Mouse (Mus musculus) c-Kit-negative CD71-positive TER-119-positive erythroid progenitor cells, embryonic 14.5 days (primary cell): Measurements from ENCODE around the gene Cbl.

Source experiments
- DNase-seq: peaks from one replicate; pipeline ENCODE4 v3.0.0-alpha.2; 2013; ENCODE audit warnings: low read depth, low spot score

The Cbl gene

DNA sequence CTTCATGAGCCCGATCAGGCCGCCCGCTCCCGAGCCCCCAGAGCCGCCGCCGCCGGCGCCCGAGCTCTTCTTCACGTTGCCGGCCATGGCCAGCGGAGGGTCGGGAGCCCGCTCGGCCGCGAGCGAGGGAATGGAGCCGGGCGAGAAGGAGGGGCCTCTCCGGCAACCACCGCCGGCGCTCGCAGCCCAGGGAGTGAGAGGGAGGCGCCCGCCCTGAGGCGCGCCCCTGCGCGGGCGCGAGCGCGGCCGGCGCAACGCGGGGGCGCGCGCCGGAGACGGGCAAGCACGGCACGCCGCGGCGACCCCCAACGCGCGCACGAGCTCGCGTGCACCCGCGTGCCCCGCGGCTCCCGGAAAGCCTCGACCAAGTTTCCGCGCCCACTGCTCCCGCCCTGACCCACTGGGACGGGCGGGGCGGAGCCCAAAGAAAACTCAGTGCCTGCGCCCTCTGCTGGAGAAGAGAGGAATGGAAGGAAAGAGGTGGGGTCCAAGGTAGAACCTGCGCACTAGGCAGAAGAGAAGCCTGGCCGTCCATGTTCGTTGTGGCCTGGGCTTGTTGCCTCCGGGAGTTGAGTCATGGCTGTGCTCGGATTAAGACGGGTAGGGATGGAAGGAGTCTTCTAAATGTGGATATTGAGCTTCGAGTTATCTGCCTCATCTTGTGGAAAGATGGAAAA is at the start of gene Cbl:
Gene Cbl, minus strand, starts transcription at position 248 of the 677 bp plus-strand sequence.
- peak; percentile 96 for DNase-seq

DNA sequence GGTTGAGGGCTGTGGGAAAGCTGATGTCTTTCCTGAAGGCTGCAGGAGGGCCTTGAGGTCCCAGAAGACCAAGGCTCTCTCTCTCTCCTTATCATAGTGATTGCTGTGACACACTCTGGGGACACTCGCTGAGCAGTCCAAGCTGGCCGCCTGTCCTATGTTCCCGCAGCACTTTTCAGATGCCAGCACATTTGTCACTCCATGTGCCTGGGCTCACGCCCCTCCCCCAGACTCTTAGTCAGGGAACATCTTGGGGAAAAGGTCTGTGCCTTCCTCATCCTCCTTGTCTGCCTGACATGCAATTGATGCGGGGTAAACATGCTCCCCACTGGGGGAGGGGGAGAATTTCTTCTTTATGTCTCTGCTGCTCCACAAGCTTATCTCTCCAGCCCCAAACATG is 49.3 kb upstream of the Cbl start:
- no peak for DNase-seq

DNA sequence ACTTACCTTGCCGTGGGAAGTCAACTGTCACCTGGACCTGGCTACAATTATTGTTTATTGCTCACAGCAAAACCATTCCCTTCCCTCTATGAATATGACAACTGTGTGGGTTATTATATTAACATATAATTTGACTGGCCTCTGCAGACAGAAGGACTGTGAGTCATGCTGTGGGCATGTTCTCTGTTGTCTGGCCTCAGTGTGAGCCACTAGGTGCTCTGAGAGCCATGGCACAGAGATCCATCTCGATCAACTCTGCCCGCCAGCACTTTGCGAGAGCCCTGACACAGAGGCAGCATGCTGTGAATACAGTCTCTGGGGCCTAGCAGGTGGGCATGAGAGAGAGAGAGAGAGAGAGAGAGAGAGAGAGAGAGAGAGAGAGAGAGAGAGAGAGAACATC is 36.1 kb upstream of the Cbl start:
- DNase-seq = no peak

DNA sequence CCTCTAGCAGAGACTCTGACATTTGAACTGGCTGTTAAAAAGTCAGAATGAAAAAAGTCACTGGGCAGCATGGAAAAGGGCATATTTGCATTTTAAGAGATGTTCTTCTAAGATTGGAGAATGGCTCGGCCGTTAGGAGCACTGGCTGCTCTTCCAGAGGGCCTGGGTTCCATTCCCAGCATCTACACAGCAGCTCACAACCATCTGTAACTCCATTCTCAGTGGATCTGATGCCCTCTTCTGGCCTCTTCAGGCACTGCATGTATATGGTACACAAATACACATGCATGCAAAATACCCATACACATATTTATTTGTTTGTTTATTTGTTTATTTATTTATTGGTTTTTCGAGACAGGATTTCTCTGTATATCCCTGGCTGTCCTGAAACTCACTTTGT is 35.2 kb upstream of the Cbl start:
- peak; percentile 54 for DNase-seq

DNA sequence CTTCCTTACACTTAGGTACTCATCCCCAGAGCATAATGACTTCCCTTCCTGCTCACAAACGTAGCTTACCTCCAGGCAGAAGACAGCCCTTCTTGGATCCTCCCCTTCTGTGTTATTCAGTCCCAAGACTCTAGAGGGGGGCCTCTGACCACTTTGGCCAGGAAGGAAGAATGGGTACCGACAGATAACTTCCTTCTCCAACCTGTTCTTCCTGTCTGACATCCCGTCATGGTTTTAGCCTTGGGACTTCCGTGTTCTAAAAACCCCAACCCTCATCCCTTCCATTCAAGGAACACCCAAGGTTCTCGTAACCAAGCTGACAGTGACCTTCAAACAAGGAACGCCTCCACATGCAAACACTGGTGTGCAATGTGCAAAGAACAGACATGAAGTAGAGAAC is 34.6 kb upstream of the Cbl start, which contains the start of gene Nlrx1:
Gene Nlrx1, minus strand, starts transcription at position 168 of the 400 bp plus-strand sequence.
- peak; percentile 36 for DNase-seq

DNA sequence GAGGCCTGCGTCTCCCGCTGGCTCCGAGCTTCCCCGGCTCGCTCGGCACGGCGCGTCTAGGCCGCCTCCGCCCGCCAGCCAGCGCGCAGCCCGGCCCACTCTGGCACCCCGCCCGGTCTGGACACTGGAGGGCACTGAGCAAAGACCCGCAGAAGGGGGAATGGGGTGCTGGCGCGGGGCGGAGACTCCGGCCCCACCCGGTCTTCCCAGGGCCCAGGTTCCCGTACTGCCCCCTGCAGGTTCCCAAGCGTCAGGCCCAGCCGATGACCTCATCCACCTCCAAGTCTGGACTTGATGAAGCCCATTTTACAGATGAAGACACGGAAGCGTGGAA is 34.1 kb upstream of the Cbl start:
- peak; percentile 61 for DNase-seq

DNA sequence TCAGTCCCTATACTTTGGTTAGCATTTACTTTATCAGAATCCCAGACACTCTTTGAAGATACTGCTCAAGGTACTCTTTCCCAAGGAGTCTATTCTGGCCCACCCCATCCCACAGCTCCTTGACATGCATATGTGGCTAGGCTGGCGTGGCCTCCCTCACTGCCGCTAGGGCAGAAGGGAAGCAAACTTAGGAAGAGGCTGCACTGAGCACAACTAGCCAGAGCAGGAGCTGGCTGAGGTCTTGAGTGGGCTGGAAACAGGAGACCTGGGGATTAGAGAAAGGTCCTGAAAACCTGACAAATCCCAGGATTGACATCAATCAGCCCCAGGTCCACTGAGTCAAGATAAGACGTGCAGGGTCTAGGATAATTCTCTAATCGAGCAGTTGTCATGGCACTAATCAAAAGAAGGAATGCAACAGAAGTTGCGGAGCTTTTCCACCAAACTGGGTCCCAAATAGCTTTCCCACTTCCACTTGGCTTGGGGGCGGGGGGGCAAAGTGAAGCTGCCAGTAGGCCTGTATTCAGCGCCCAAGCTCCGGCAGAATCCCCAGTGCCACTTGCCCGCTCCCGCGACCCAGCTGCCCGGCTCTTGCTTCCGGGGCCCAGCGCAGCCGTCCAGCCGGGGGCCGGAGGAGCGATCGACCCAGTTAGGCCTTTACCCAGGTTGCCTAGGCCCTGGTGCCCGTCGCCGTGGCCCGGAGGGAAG is 33.6 kb upstream of the Cbl start:
- DNase-seq = no peak

DNA sequence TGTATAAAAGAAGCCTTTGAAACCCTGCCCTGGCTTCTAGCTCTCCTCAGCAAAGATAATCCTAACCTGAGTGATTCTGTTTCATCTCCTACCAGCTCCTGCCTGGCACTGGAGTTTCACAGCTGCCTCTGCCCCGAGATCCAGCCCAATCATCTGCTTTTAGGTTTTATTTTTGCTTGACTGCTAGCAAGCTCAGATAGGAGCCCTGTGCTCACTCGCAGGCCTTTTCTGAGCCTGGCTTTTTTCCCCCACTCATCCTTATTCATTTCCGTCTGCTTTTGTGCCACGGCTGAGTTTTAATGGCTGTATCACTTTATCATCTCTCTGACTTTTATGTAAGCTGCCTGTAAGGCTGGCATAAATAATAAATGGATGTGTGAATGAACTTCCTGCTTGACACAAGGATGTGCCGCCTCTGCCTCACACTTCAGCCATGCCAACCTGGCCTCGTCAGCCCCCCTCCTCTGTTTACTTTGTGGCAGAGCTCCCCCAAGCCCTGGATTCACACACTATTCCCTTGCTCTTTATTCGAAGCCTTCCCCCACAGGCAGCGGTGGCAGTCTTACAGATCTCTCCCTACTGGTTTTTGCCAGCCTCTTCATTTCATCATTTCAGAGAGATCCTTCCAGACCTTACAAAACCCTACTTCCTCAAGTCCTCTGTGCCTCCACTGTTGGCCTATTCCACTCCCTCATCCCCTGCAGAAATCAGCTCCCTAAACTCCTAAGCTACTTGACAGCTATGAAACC is 32.8 kb upstream of the Cbl start:
- DNase-seq = no peak

DNA sequence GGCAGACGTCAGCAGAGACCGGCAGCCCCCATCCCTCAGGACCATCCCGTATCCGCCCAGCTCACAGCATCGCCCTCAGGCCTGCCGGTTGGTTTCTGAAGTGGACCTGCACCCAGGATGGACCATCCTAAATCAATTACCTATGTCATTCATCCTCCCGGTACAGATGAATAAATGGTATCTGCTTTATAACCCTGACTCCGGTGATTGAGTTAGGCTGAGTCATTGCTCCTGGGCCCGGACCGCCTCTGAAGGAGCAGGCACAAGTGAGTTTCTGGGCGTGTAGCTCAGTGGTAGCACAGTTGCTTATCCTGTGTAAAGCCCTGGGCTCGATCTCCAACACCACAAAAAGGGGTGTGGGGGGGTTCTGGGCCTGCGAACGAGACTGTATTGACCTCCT is 27.5 kb upstream of the Cbl start:
- no peak for DNase-seq

DNA sequence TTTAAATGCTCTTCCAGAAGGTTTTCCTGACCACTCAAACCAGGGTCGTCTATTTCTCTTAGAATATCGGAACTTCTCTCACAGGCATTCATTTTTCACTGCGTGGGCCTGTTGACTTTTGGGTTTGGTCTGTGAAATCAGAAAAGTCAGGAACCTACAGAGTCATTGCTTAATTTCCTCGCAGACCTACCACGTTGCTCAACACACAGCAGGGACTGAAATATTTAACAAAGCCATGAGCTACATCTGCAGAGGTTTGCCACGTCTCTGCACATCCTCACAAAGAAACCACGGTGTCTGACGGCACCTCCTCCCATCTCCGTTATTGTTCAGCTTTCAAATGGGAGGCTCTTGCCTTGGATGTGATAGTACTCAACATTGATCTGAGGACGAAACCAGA is 25.2 kb upstream of the Cbl start:
- no peak for DNase-seq

DNA sequence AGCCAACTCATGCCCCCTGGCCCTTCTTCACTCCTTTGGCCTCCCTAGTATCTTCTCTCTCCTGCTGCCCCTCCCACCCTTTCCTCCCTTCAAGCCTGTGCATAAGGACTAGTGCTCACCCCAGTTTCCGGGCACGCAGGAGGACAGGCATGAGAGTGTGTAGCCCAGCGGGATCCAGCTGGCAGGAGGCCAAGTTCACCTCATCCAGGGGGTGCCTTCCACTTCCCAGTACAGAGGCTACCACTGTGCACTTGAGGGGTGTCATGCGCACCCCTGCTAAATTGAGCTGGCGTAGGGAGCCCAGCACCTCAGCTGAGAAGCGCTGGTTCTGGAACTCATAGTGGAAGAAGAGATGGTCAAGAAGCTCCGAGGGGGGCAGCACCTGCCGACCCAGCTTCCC is 22.4 kb upstream of the Cbl start:
- DNase-seq = no peak

DNA sequence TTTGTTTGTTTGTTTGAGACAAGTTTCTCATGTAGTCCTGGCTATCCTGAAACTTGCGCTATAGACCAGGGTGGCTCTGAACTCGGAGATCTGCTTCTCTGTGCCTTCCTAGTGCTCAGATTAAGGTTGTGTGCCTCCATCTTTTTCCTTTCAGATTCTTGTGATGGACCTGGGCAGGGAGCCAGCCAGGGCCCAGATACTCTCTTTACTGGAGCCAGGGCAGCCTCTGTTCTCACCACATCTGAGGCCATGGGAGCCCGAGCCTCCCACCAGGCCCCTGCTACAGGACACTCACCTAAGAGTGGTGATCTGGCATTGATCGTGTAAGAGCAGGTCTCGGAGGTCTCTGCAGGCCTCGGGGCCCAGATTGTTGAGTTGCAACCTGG is 21.3 kb upstream of the Cbl start:
- no peak for DNase-seq

DNA sequence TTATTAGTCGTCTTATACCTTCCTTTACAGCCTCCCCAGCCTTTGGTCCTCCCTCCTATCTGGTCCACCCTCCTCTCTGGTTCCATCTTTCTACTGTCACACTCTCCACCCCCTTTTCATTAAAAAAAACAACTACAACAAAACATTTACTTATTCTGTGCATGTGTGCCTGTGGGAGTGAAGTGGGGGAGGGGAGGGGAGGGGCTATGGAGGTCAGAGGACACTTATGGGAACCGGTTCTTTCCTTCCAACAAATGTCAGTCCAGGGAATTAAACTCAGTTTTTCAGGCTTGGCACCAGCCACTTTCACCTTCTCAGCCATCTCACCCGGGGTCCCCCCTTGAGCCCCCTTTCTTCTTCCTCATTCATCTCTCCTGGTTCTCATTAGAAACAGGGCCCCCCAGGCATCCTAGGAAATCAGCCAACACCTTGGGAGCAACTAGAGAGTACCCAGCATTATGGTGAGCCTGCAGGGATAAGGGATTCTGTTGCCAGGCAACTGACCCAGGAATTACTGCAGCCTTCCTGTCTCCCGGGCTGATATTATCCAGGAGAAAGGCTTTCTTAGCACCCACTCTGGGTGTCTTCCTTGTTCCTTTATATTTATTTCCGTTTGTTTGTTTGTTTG is 20.8 kb upstream of the Cbl start:
- DNase-seq = no peak

DNA sequence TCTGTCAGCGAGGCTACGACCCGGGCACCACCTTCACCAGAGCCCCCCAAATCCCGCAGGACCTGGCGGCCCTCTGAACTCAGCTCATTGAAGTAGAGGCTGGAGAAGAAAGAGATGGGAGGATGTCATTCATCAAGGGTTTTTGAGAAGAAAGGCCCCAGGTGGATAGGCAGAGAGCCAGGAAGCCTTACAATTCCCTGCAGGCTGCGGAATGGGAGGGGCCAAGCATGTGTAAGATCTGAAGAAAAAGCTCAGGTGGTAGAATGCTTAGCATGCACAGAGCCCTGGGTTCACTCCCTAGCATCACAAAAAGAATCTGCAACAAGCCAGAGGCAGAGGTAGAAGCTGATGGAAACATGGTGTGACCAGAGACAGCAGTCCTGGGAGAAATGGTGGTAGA is 19.6 kb upstream of the Cbl start:
- DNase-seq = no peak

DNA sequence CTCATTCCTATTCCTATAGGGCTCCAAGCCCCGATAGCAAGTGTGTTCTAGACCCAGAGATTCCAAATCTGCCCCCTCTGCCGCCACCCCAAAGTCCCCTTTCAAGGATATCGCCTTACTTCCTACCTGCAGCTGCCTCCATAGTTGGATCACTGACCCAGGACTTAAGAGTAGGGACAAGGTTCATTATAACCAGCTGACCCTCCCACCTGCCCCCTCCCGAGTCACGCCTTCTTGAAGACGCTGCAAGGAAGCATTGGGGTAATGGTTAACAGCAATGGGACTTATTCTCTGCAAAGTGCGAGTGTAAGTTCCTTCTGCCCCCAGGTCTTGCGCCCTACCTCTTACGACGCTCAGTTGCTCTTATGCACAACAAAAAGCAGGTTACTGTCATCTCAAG is 17.5 kb upstream of the Cbl start, which contains the start of gene Pdzd3:
Gene Pdzd3, minus strand, starts transcription at position 158 of the 400 bp plus-strand sequence.
- no peak for DNase-seq

DNA sequence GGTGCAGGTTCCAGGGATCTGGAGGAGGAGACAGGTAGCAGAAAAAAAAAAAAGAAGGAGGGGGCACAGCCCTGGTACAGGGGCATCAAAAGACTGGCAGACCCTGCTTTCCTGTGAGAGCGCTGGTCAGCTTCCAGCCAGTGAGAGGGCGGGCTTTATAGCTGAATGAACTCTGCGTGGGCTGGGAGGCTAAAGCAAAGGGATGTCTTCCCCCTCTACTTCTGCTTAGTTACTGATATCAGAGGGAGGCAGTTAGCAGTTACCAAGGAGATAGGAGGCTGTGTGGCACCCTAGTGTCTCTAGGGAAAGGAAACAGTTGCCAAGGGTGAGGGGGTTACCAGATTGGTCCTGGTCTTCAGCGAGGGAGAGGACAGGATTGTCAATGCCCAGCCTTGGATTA is 16.6 kb upstream of the Cbl start:
- no peak for DNase-seq

DNA sequence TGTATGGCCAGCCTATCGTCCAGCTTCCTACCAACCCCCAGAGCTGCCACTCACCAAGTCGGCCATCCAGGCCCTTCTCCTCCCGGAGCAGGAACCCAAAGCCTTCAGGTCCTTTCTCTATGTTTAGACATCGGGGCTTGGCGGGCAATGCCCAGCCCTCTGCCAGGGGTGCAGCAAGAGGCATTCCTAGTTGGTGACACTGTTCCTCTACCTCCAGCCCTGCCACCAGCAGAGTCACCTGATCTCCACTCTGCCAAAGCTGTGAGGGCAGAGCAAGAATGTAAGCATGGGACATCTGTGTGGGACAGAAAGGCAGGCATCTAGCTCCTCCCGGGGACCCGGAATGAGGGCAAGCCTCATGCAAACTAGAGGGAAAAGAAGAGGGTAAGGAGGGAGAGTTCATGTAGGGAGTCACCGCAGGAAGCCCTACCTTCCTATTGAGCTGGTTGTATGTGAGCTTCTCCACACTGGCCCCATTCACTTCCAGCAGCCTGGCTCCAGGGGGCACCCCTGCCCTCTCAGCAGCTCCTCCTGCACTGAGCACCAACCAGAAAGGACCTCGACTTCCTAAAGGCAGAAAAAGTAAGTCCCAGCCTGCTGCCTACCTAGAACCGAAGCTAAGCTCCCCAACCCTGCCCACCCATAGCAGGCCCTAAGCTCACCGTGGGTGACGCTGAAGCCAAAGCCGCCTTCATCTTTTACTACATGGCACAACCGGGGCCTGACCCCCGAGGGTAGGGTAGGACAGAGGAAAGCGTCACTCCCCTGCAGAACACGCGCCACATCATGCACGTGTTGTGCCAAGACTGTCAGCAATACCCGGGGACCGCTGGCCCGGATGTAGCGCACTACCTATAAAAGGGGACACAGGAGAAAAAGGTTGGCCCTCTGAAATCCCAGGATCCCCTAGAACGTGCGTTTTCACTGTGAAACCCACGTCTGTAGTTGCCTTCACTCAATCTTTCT is 15.6 kb upstream of the Cbl start:
- no peak for DNase-seq

DNA sequence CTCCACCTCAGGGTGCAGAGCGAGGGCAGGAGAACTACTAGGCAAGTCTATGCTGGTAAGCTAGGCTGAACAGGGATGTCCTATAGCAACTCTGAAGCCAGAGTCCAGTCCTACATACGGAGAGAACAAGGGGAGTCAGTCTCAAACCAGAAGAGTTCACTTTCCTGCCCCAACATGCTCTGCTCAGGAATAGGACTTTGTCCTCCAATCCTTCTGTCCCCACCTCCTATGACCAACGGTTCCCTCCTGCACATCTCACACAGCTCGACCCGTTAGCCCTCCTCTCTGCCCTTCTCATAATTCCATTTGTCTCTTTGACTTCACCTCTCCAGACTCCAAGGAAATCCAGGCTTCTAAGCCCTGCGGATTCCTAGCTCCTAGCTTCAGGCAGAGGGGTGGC is 14.1 kb upstream of the Cbl start:
- no peak for DNase-seq

DNA sequence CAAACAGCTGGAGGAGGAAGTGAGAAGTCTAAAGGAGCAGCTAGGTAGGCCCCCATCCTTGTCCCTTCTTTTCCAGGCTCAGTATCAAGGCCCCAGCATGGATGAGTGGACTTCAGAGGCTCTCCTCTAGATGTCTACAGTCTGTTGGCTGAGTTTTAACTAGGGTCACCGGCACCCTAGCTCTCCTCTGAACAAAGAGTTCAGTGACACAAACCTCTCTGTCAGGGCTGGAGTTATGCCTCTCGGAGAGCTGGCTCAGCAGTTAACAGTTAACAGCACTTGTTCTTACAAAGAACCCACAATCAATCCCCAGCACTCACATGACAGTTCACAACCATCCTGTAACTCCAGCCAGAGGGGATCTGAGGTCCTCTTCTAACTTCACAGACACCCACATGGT is 9.8 kb upstream of the Cbl start:
- no peak for DNase-seq

DNA sequence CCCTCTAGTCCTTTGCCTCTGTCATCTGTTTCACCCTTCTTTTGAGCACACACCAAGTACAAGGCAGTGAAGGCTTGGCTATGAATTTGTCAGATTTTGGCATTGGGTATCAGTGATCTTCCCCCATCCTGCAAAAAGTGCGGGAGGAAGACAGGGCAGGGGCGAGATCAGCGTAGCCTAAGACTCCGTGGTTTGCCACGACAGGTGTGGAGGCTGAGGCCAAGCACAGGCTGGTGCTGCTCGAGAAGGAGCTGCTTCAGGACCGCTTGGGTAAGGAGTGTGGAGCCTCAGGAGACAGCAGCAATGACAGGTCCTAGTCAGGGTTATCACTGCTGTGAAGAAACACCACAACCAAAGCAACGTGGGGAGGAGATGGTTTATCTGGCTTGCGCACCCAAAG is 7.6 kb upstream of the Cbl start:
- no peak for DNase-seq

DNA sequence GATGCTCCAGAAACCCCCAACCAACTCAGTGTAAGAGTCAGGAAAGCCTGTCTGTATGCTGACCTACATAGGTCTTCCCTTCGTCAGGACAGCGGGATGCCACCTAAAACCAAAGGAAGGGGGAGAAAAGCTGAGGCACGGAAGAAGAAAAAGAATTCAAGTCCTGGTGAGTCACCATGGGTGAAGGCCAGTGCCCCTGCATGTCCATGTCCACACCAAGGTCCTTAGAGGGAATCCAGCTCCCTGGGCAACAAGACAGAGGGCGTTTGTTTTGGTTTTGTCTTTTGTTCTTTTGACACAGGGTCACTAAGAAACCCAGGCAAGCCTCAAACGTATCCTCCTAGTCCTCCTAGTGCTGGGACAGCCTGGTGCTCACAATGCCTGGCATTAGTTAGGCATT is 7.1 kb upstream of the Cbl start:
- no peak for DNase-seq
